Mouse (Mus musculus) kidney, postnatal 10 days (tissue): ENCODE data around the gene Fcnb.

Experiments
- DNase-seq: peaks from one replicate; pipeline ENCODE4 v3.0.0; 2021; ENCODE audit warnings: mixed read lengths

The Fcnb gene

DNA sequence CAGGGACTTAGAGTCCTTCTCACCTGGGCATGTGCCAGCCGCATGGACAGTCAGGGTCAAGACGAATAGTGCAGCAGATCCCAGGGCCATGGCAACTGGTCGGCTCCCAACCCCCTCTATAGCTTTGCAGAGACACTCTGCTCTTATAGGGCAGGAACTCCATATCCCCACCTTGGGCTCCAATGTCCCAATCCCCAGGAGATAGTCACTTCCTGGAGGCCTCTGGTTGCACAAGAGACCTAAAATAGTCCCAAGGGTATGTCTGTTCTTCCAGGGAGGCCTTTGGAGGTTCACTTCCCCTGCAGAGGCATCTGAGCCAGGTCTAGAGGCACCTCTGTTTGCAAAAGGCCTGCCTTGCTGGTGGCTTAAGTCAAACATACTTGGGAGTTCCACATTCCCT, at the start of gene Fcnb:
Gene Fcnb, minus strand, starts transcription at position 118 of the 400 bp plus-strand sequence.
- DNase-seq: no peak

DNA sequence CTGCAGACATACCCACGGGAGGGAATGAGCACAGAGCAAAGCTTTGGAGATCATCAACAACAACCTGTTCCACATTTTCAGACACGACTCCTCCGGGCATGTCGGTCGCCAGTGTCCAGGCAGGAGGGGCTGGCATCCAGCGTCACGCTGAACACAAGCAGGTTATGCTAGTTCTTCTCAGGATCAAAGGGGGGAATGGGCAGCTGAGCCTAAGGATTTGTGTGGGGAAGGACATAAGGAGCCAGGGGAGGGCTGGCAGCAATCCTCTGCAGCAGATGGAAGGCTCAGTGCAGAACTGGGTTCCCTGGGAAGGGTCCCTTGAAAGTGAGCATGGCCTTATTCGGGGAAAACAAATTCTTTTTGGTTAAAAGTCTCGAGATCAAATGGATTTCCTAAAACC, 49.1 kb upstream of the Fcnb start:
- no peak for DNase-seq

DNA sequence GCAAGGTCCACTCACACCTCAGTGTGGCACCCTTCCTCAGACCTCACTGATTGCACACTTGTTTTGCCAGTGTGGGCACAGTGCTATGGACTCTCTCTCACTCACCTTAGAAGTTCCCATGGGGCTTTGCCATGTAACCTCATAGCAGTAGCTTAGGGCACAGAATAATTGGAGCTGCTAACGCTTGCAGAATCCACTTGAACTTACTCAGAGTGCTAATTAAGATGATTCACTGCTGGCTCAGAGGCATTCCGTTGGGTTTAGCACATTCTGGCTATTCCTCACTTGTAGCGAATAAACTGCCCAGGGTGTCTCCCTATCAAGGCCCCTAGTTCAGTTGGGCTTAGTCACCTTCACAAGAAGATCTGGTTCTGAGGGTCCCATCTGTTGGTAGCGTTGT, 47.4 kb upstream of the Fcnb start:
- no peak for DNase-seq

DNA sequence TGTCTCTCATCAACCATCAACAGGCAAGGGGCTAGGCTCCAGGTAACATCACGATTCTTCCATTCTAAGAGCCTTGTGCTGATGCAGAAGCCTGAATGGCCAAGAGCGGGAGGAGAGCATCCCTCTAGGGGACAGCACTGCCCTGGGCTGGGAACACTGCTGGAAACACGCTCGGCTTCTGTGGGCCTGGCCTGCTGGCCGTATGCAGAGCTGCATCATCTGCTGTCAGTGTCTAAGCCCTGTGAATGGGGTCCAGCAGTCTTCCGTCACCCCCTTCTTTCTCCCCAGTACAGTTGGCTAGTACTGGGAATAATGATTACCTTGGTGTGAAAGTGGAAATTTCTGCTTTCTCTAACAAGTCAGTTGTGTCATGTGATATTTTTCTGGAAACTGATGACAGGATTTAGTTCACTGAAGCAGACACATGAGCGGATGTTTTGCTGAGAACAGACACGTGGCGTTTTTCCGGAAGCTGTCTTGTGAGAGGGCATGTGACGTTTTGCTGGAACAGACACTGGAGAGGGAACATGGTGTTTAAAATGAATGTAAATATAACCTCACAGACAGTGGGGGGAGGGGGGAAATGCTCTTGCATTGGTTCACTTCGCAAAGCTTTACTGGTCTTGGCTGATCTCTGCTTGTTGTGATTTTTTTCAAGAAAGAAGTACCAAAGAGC, 42.2 kb upstream of the Fcnb start:
- peak; percentile 31 for DNase-seq

DNA sequence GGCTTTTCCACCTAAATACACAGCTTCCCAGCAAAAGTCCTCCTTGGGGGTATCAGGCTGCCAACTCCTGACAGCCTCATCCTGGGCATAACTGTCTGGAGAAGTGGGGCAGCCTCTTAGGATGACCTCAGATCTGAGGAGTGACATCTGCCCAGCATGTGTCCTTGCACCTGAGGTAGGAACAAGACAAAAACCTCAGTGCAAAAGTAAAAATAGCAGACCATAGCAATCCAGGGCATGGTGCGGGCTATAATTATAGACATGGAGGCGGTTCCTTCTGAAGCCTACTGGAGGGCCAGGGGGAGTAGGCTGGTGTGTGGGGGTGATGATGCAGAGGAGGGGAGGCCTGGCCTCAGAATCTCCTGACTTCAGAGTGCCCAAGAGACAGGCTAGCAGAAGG, 39.2 kb upstream of the Fcnb start:
- no peak for DNase-seq

DNA sequence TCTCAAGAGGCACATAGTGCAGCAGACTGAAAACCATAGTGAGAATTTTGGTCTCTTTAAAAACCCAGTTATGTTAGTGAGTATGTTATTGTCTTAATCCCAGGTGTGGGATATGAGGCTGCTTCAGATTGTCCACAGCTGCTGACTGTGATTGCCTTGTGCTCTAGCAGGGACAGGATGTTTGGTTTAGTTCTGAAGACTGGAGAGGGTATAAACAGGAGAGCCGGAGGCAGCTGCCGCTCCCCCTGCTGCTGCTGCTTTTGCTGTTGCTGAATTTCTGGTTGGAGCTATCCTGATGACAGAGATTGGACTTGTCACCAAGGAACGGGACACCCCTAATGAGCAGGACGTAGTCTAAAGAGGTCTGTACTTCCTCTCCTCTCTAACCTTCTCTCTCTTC, 36.6 kb upstream of the Fcnb start:
- no peak for DNase-seq

DNA sequence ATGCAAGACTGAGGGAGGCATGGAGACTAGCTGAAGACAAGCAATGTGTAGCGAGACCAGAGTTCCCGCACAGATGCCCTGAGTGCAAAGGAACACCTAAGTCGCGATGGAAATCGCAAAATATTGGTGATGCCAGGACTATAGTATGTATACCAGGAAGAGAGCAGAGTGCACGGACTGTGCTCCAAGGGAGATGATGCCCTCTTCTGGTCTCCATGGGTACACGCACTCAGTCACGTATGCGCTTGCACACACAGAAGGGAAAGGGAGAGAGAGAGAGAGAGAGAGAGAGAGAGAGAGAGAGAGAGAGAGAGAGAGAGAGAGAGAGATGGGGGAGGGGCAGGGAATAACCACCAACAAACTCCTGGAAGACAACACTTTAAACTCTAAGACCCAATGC, 35.7 kb upstream of the Fcnb start:
- DNase-seq: no peak

DNA sequence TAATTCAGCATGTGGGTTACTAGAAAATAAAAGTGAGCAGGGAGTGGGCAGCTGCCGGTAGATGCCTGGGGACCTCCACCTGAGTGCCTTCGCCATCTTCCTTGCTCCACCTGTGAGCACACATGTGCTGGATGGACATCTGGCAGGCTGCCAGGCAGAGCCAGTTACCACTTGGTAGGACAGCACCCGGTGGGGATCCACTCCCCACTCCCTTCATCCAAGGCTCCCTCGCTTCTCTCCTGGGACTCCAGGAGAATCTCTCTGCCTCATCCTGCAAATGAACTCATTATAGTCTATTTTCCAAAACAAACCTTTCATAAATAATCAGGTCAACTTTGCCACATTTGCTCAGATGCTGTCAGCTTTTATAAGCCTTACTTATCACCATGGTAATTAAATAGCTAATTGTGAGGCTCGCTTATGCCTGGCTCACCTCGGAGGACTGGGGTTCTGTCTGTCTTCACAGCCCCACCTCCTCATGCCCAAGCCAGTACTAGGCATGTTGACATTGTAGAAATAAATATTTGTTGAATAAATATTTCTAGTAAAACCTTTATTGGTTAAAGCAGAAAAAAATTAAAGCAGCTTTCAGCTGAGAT, 33.9 kb upstream of the Fcnb start:
- DNase-seq: peak; percentile 21

DNA sequence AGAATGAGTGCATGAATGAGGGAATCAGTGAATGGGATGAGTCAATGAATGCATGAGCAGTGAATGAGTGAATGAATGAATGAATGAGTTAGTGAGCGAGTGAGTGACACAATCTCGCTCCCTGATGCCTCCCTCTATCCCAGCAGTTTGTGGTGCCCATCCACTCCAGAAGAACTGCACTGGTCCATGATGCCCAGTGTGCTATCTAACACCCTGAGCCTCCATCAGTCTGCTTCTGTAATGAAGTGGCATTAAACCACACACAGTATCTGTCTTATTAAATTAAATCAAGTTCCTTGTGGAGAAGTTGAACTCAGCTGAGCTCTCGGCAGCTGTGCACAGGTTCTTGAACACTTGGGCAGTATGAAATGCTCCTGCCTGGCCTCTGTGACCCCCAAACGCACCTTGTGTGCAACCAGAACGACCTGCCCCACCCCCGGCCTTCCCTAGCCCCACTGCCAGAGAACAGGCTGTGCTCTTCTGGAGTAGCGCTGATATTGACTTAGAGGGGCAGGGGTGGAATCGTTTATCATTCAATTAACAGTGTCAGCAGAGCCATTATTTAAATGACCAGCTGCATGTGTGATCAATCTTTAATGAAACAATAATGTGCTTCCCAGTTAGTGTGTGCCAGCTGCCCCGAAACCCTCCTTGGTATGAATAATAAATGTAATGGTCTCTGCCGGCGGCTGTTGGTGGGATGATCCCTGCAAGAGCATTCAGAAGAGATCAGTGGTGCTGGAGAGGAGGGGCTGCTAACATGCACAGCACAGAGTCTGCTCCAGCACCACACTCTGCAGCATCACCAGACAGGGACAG, 33.0 kb upstream of the Fcnb start:
- no peak for DNase-seq

DNA sequence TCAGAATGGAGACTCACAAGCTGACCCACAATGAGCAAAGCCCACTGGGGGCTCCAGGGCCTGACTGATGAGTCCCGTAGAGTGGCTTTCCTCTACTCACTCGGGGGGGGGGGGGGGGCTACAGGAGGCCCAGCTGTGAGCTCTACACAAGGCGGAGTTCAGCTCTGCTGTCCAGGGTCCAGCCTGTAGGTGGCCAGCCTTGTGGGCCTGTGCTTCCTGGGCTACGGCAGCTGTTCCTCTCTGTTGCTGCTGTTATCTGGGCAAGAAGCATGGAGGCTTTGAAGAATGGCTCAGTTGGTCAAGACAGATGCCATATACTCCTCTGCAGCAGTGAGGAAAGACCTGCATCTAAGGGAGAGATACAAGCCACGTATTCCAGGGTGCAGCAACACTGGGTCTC, 24.1 kb upstream of the Fcnb start:
- DNase-seq: no peak

DNA sequence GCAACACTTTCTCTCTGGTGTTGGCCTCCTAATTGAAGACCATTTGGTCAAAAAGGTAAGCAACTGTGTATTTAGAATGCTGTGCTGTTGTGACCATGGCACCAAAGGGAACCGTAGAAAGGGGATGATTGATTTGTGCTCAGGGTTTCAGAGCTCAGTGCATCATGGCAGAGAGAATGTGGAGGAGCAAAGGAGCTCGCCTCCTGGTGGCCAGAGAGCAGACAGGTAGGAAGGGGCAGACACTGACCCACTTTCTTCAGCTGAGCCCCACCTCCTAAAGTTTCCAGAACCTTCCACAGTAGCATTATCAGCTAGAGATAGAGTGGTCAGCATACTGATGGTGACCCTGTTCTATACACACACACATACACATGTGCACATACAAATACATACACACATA, 21.3 kb upstream of the Fcnb start:
- no peak for DNase-seq

DNA sequence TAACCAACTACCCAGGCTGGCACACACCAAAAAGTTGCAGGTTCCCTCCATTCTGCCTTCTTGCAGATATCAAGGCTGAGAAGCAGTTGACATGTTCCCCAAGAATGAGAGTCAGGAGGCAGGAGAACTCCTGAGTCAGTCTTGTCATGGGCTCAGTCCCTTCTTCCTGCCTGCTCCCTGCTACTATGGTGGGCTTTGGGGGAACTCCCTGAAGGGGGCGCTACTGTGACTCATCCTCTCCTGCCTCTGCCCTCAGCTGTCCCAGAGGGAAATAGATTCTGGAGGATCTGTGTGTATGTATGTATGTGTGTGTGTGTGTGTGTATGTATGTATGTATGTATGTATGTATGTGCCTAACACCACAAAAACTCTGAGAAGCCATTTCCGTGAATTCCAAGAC, 19.0 kb upstream of the Fcnb start:
- DNase-seq: no peak

DNA sequence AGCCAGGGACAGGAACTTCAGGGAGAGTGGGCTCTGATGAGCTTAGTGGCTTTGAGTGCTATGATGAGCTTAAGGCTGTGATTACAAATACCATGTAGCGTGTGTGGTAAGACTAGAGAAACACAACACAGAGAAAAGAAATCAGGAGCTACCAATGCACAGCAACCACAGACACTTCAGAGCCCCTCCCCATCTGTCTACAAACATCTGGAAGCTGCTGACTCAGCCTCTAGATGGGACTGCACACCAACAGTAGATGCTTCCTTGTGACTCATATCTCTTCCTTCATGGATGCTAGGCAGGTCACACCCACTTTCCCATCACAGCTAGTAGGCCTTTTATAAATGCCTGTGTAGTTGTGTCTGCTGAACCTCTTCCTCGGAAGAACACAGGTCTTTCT, 17.2 kb upstream of the Fcnb start:
- DNase-seq: no peak

DNA sequence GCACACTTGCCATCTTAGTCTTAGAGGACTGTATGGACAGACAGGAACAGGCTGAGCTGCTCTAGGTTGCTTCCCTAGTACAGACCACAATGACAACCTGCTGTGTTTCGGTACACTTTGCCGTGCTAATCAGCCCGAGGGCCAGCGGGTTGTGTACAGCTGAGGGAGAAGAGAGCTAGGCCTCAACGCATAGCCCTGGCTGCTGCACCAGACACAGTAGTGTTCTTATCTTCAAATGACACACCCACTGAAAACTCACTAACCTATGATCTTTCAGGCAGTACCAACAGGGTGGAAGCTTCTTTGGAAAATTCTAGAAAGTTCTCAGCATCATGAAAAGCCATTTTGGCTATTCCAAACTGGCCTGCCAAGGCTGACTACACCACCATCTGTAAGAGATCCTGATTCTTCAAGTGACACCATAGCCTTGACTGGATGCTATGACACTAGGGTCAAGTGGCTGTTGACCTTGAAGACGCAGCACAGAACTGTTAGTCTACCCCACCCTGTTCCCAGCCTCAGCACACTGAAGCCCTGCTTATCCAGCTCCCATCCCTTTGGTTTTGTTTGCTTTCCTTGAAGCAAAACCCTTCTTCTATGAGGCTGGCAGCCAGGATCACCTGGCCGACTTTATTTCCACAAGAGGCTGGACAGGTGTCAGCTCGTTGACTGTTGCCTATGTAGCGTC, 16.3 kb upstream of the Fcnb start:
- no peak for DNase-seq

DNA sequence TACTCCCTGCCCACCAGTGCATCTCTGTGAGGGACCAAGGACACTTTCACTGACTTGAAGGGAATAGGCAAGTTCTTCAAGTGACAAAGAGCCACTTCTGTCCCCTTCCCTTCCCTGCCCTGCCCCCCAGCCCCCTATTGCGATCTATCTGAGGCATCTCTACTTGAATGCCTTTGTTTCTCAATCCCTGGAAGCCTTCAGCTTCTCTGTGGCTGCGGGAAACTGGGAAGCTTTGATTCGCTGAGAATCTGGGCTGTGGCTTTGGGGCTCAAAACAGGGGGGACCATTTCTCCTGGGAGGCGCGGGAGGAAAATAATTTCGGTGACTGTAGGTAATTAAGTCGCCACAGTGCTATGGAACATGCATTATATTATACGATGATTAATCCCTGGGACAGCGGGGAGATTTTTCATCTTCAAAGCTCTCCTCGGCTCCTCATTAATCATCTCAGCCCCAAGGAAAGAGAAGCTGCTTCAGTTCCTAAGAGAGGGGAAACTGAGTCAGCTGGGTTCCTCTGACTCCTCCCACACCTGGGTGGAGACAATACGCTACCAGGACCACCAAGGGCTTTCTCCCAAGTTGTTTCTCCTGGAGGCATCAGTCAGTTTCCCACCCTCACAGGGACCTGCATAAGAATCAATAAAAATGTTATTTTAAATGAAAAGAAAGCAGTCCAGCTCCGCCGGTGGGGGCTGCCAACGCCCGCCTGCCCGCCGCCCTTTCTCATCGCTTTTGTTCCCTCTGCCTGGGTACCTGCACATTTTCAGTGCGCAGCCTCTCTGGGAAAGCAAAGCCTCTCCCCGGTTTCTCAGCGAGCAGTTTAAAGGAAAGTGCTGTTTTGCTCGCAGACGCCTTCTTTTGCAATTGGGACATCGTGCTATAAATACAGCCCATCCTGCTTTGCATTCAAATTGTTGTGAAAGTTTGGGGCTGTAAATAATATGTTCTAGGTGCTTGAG, 14.1 kb upstream of the Fcnb start:
- DNase-seq: no peak

DNA sequence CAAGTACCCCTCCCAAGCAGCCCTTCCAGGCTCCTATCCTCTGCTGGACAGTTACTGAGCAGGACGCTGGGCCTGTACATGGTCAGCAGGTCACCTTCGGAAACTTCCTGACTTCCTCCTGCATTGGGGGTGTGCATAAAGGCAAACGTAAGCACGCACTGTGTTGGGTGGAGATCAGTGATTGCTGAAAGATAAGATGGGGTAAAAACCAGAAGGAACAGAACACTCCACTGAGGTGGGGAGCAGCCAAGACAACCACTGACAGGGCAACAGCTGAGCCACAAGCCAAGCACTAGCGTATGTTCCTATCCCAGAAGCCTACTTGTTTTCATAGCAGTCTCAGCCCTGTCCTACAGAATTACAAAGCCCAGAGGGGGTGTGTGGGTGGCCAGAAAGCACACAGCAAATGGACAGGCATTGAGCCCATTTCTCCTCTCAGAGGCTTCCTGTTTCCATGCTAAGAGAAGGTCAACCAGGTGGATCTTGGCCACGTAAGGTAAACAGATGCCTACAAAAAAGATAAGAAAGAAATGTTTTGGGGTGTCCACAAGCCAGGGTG, 12.1 kb upstream of the Fcnb start:
- no peak for DNase-seq

DNA sequence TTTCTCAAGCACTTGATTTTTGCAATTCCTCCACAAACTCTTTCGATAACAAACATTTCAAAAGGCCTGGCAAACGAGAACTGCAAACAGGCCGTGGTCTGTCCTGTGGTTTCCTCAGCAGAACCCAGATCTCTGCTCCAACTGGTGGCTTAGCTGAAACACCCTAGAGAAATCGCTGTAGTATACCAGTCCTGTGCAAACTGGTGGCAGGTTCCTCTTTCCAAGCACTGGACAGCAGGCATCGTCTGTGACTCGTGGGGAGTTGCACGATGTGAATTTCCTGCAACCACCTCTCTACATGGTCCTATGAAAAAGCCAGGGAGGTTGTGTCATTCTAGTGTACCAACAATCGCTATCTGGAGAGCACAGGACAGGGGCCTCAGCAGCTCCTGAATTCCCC, 7.4 kb upstream of the Fcnb start:
- no peak for DNase-seq

DNA sequence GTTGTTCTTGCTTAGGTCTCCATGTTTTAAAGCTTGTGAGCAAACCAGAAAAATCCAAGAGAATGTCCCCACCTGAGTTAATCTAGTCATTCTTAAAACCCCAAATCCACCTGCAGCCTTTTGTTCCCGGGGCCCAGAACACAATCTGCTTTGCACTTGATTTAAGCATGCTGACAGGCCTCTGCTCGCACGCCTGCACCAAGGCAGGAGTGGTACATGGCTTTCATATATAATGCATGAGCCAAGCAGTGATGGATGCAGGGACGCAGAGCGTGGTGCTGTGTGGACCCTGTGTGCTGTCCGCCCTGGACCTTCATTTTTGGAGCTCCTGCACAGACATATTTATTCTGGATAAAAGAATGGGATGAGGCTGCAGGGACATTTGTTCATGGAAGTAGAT, 6.4 kb upstream of the Fcnb start:
- no peak for DNase-seq

DNA sequence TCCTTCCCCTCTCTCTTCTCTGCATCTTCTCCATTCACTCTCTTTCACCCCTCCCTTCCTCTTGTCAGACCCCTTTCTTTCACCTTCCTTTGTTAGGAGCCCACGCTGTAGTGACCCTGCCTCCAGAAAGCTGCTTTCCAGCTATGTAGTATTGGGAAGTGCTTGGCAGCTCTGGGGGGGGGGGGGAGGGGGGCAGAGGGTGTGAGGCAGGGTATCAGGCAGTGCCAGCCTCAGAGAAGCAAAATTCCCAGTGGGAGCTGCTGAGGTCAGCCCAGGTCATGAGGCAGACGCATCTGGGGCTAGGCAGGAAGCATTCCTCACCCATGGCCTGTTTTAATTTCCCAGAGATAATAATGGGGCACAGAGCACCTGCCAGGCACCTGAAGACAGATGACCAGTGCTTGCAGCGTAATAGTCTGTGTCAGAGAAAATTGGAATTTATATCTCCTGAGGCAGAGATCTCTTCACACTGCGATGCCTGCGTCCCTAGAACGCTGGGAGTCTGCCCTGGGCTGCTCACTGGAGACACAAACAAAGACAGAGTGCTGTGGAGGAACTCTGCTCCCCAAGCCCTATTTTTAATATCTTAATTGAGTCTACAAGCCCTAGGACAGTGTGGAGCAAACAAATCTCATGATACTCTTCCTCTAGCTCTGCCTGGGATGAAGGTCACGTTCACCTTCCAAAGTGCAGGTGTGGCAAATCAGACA, 5.8 kb upstream of the Fcnb start:
- no peak for DNase-seq

DNA sequence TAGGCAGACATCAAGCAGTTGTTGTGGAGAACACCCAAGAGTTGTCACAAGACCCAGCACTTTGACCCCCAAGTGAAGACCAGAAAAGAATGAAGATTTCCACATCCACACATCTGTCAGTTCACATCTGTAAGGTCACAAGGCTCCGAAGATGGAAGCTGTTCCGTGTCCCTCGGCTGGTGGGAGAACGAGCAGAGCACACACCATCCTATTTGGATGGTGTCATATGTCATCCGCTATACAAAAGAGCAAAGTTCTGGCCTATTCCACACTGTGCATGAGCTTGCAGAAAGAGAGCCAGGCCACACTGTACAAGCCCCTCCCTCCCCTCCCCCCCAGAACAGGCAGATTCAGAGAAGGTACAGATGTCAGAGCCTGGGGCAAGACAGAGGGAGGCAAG, 4.4 kb upstream of the Fcnb start:
- no peak for DNase-seq

DNA sequence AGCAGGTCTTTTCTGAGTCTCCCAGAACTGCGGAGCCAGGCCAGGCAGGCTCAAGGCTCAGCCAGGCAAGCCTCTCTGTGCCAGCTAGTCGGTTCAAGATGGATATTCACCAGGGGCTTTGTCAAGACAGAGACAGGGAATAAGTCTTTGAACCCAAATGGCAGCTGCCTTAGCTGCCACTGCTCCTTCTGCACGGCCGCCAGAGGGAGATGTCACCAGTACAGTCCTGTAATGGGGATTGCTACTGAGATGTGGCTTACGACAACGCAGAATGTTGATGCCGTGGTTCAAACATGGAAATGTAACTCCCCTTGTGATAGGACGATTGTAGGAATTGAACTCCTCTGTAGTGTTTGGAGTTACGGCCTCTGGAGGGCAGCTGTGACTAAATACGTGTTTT, 1.4 kb upstream of the Fcnb start:
- DNase-seq: no peak
